Mouse (Mus musculus) spleen, adult 2 months (tissue): ENCODE results near the gene Capn11. TPM values are rescaled to one million over a fixed set of nuclear protein-coding genes. Genes with fewer than 3 reads are reported as not detected.

Experiments
- DNase-seq, 2 experiments: peaks; one replicate each; pipeline versions ENCODE4 v3.0.0 to v3.0.0-alpha.2; 2012 to 2021; ENCODE audit warnings: low spot score in 2 of 2, low read depth in 1 of 2
- H3K27ac ChIP-seq: fragments of 200-500 bp; 2 replicates; pipeline ENCODE4 v1.5.1; 2012; ENCODE audit warnings: low read length, inconsistent platforms; ENCODE audit not compliant: insufficient read depth
- H3K27me3 ChIP-seq: fragments of 200-500 bp; 2 replicates; pipeline ENCODE4 v1.6.1; 2012; ENCODE audit warnings: mild to moderate bottlenecking, moderate library complexity, low read length, inconsistent platforms; ENCODE audit not compliant: control insufficient read depth, insufficient read depth
- H3K36me3 ChIP-seq: fragments of 200-500 bp; 2 replicates; pipeline ENCODE4 v1.6.1; 2012; ENCODE audit warnings: mild to moderate bottlenecking, low read length, inconsistent platforms; ENCODE audit not compliant: control insufficient read depth, insufficient read depth
- H3K4me1 ChIP-seq: fragments of 200-500 bp; 2 replicates; pipeline ENCODE4 v1.6.1; 2011; ENCODE audit warnings: inconsistent platforms; ENCODE audit not compliant: control insufficient read depth, insufficient read depth, insufficient read length
- H3K4me3 ChIP-seq: fragments of 200-500 bp; 2 replicates; pipeline ENCODE4 v1.5.1; 2011; ENCODE audit warnings: mild to moderate bottlenecking, inconsistent platforms; ENCODE audit not compliant: insufficient read depth, insufficient read length; ENCODE audit errors: extremely low read depth
- CTCF ChIP-seq: fragments of 200-500 bp; IDR thresholded peaks from 2 replicates; pipeline ENCODE4 v1.5.1; 2011; ENCODE audit warnings: mild to moderate bottlenecking, inconsistent platforms; ENCODE audit not compliant: insufficient read depth, insufficient read length, insufficient replicate concordance; ENCODE audit errors: extremely low read depth
- POLR2A ChIP-seq: fragments of 200-500 bp; IDR thresholded peaks from 2 replicates; pipeline ENCODE4 v1.6.1; 2011; ENCODE audit warnings: low read depth, low read length, inconsistent platforms
- WGBS: fragments of 180-500 bp; shearing (Covaris S2); methylation state at CpG from one replicate; pipeline ENCODE4 v1.1.7; 2018; 5-methylcytosine and 5-hydroxymethylcytosine counted together
- polyA plus RNA-seq: library from polyadenylated mRNA; depleted of rRNA; stranded (reverse); fragments of >200 nt; gene quantifications from 2 replicates; pipeline ENCODE4 v1.2.3, GENCODE M21; 2012

The Capn11 gene
- polyA plus RNA-seq, 1 experiment = not detected

- 88% methylated on average over 10 of the region's 10 CpGs for WGBS
- no peak for DNase-seq
- Histone ChIP-seq H3K36me3 (peaks cover 3% of the 10 kb centered on the region; the same call in 1 of the 2 replicates), H3K4me1 (no peaks in the 10 kb centered on the region; the same call in 1 of the 2 replicates), H3K27me3 (no peaks in the 10 kb centered on the region), H3K27ac (no peak overlapping the region), H3K4me3 (no peak overlapping the region)
- TF ChIP-seq CTCF = no peak
- TF ChIP-seq POLR2A = no peak
Measured at GRCm38 (mm10) chr17:45667986-45668385, 8.9 kb upstream of the Capn11 start.

GRCm38 (mm10) chr17:45667481-45667880 lies 8.4 kb upstream of the Capn11 start:
- Histone ChIP-seq H3K4me3 (no peak overlapping the region), H3K27me3 (no peaks in the 10 kb centered on the region), H3K4me1 (no peaks in the 10 kb centered on the region; the same call in 1 of the 2 replicates), H3K27ac (no peak overlapping the region), H3K36me3 (peaks cover 1% of the 10 kb centered on the region; the same call in 1 of the 2 replicates)
- 85% methylated on average over 10 of the region's 10 CpGs for WGBS
- TF ChIP-seq POLR2A (no peak), CTCF (no peak)
- DNase-seq = no peak

- DNase-seq = no peak
- TF ChIP-seq POLR2A (no peak), CTCF (no peak)
- Histone ChIP-seq H3K27me3 (no peaks in the 10 kb centered on the region), H3K4me1 (no peaks in the 10 kb centered on the region; the same call in 1 of the 2 replicates), H3K27ac (no peak overlapping the region), H3K4me3 (no peak overlapping the region), H3K36me3 (peaks cover 1% of the 10 kb centered on the region; the same call in 1 of the 2 replicates)
- WGBS = 86% methylated on average over 11 of the region's 11 CpGs
Measured at GRCm38 (mm10) chr17:45666091-45666490, 7.0 kb upstream of the Capn11 start.

GRCm38 (mm10) chr17:45664608-45665007 lies 5.5 kb upstream of the Capn11 start:
- Histone ChIP-seq H3K27me3 (no peaks in the 10 kb centered on the region), H3K36me3 (peaks cover 1% of the 10 kb centered on the region; the same call in 1 of the 2 replicates), H3K27ac (no peak overlapping the region), H3K4me1 (no peaks in the 10 kb centered on the region; the same call in 1 of the 2 replicates), H3K4me3 (no peak overlapping the region)
- WGBS = 91% methylated on average over 13 of the region's 13 CpGs
- no peak for DNase-seq
- TF ChIP-seq CTCF = no peak
- no peak for TF ChIP-seq POLR2A

GRCm38 (mm10) chr17:45663106-45663919 lies 4.2 kb upstream of the Capn11 start:
- peaks cover 1% of the 10 kb centered on the region; the same call in 1 of the 2 replicates for H3K36me3 ChIP-seq
- WGBS = 29% methylated on average over 27 of the region's 27 CpGs

GRCm38 (mm10) chr17:45655820-45656219 lies 3.3 kb downstream of the Capn11 start:
- no peak for DNase-seq
- TF ChIP-seq CTCF (0 out of 2 replicates have a peak, but pooled peaks have one; percentile 3), POLR2A (no peak)
- Histone ChIP-seq H3K4me1 (no peaks in the 10 kb centered on the region), H3K27ac (no peak overlapping the region), H3K27me3 (no peaks in the 10 kb centered on the region), H3K4me3 (no peak overlapping the region), H3K36me3 (no peaks in the 10 kb centered on the region)
- 31% methylated on average over 6 of the region's 6 CpGs for WGBS

More at GRCm38 (mm10) chr17:45663106-45663919, 4.2 kb upstream of the Capn11 start:
- H3K4me1 ChIP-seq = no peaks in the 10 kb centered on the region; the same call in 1 of the 2 replicates
- H3K4me3 ChIP-seq = no peak overlapping the region
- TF ChIP-seq POLR2A (no peak), CTCF (peak; percentile 88)
- H3K27ac ChIP-seq = no peak overlapping the region
- DNase-seq = peak in 1 of 2 experiments; percentile 52
- no peaks in the 10 kb centered on the region for H3K27me3 ChIP-seq
